Mouse (Mus musculus) right cerebral cortex, postnatal 25 days (tissue): ENCODE measurements at regions not wholly inside any gene's neighbourhood (a gene's known extent, or its start where the extent isn't known, plus 50 kb on each side); places are given as distances from the start of the nearest gene placed in this dataset.

Experiments
- DNase-seq: peaks from one replicate; pipeline ENCODE4 v3.0.0; 2022

DNA sequence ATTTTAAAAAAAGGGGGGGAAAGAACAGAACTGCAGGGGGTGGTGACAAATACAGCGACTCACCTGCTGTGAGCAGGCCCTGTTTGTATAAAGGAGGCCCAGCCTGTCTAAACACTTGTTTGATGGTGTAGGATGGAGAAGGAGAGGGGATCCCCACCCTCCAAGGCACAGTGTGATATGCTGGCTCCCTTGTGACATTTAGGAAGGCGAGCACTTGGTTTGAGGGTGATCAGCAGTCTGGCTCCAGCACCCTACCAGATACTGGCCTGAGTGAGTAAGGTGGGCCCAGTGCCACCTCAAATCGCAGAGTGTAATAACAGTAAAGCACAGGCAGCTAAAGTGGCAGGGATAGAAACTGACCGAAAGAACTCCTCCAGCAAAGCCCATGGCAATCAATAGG lies 195.4 kb upstream of the Trib2 start:
- DNase-seq: no peak

DNA sequence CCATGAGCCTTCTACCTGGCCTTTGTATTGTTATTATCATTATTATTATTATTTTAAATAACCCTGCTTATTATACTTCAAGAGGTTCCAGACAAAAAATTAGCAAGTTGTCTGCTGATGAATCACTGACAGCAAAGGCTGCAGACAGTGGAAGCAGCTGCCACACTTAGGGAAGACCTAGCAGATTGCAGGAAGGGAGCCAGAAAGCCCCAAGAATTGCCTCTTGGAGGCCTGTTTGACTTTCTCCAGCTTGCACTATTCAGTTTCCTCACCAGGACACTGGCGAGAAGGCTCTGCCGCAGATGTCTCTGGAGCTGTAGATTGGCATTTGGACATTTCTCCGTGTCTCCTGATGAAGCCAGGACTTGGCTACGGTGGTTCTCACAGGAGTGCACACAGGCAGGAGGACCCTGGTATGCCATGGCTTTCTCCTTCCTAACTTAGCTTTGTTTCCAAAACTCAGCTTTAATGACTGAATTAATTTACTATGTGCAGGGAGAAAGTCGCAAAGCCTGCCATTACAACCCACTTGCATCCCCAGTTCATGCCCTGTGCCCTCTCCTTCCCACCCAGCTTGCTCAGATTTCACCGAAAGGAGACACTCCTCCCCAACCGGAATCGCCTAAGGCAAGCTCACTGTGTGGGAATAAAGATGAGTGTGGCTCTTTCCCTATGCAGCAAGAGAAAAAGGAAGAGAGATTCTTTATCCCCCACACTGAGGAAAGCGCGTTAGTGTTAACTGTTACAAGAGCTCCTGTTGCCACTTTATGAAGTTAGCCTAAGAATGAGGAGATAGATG lies 193.3 kb upstream of the Trib2 start:
- no peak for DNase-seq

DNA sequence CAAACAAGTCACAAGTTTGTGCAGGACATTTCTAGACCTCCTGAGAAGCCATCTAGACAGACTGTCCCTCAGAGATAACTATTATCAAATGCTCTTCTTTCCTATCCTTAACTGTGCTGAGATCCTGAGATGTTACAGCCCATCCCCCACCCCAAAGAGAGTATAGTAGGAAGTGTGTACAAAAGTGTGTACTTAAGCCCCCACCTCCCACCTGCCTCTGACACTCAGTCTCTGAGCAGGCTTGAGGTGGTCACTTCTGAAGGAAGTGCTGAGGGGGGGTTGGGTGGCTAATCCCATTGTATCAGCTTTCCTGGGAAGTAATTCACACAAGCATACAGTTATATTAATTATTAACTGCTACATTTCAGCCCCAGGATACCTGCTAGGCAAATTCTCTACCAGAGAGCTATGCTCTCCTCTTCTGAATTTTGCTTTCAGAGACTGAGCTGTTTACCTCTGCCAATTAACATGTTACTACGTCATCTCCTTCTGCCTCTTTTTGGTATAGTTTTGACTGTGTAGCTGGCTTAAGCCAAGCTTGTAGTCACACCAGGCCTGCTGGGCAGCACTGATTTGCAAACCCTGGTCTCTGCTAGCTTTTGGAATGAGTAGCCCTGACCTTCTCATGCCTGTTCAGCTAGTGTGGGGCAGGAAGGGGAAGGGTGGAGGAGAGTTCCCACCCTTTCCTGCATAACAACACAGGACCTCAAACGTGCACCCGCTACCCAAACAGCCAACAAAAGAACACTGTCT lies 192.2 kb upstream of the Trib2 start:
- DNase-seq: no peak

DNA sequence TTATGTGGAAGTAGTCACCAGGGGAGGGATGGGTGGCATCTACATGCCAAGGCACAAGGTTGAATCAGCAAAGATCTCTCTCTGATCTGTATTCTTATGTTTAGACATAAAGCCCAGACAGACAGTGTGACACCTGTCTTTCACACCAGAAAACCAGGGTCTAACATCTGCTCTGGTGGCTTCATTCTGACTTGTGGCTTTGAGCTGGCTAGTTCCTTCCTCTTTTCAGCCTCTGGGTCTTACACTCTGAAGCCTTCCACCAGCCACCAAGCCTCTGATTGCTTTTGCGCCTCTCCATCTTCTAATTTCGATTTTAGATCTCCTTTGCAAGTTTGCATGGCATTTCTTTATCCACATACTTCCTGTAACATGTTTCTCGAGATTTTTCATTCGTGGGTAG lies 191.5 kb upstream of the Trib2 start:
- DNase-seq: no peak

DNA sequence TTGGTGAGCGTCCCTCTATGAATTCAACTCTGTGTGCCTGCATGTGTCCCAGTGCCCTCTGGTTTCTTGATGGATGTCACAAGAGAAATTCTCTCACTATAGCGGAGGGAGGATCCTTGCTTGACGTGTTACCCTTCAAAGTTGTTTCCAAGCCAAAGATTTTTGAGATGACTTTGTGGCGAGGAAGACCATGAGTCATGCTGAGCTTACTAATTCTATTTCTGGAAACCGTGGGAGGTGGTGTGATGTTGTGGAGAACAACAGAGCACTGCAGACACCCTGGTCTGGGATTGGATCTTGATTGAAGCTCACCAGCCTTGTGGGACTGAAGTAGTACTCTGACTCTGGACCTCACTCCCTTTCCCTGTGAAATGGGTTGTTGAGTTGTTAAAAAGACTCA lies 190.0 kb upstream of the Trib2 start:
- DNase-seq: no peak

DNA sequence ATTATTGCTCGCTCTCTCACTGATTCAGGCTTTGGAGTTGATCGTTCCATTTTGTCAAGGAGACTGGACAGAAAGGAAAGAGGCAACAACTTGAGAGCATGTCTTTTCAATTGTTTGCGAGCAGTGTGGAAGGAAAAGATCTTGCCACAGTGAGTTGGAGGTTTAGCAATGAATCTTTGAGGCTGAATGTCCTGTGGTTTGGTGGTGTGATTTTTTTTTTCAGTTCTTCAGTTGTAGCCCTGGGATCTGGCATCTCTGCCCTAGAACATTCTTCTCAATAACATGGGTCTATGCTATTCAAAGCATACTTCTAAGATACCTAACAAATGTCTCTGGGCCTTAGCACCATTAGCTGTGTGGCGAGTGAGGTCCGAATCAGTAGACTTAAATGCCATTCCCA lies 189.6 kb upstream of the Trib2 start:
- DNase-seq: no peak

DNA sequence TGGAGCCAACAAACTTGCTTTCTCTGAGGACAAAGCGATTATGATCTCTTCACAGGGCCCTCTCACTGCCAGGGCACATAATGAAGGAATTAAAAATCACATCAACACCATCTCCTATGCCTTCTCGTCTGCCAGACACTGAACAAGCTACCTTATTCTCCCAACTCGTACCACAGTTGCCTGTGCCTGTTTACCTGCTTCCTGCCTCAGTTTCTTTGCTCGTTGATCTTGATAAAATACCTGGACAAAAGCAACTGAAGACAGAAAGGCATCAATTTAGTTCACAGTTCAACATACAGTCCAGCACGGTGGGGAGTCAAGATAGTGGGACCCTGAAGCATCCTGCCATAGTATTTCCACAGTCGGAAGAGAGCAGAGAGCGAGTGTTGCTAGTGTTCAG lies 185.1 kb upstream of the Trib2 start:
- DNase-seq: no peak

DNA sequence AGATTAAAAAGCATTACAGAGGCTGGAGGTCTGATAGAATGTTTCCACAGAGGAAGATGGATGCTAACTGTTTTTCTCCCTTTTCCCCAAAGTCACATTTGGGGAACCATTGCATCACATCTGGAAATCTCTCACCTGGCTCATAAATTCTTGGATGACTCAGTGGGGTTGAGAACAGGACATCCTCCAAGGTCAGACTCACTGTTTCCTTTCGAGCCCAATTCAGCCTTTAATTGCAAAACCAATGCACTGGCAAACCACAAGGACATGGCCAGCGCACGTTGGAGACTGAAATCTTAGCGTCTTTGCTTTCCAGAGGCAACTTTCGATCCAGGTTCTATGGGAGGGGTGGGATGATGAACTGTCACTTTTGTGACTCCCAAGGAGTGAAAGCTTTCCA lies 184.5 kb upstream of the Trib2 start:
- DNase-seq: no peak

DNA sequence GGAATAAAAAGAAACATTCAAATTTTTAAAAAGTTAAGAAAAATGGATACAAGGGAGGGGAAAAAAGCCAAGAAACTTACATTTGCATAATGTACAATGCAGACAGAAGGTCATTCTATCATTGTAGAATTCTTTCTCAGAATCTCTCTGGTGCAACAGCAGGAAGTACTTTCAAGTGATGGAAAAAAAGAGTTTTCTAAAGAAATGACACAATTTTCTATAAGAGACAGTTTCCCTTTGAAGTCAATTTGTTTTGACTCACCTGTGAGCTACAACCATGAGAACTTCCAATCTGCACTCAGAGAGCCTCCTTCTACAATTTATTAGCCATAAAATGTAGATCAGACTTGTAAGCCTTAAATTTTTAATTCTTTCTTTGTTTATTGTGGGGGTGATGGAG lies 181.6 kb upstream of the Trib2 start:
- DNase-seq: no peak

DNA sequence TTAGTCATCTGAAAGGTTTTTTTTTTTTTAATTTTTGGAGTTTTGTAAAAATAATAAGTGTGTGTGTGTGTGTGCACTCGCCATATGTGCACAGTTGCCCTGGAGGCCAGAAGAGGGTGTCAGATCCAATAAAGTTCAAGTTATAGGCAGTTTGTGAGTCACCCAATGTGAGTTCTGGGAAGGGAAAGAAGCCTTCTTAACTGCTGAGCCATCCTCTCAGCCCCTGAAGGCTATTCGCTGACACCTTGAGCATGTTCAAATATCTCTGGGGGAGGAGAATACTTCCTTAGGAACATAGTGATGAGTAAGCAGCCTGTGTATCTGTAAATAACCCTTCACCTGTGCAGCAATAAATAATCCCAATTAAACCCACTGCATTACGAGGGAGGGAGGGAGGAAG lies 177.1 kb upstream of the Trib2 start:
- DNase-seq: no peak

DNA sequence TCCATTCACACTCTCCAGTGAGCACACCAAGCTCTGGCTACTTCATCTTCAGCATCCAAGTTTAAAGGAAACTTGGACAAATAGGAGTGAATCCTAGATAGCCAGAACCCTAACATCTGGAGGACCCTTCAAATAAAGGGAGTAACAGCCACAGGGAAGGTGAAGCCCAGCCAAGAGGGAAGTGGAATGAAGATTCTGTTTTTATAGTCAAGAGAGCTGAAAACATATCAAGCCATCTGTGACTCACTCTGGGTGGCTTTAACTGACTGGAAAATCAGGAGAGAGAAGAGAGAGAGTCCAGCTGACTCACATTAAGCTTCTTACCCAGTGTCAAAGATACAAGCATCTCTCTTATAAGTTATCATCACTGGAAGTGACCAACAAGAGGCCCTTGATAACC lies 169.6 kb upstream of the Trib2 start:
- no peak for DNase-seq

DNA sequence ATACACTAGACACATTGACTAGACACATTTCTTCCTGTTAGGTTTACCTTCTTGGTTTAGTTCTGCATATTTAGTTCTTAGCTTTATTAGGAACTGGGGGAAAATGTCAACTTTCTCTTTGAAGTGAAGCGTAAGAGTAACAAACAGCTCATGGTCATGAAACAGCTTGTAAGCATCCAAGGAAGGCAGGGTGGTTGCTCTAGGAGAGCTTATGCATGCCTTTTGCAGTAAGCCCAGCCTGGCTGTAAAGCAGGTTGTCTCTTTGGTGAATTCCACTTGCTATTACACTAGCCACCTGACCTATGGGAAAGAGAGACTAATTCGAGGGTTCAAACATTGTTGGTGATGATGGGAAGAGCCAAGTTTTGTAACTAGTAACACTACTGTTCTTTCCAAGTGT lies 168.9 kb upstream of the Trib2 start:
- no peak for DNase-seq

DNA sequence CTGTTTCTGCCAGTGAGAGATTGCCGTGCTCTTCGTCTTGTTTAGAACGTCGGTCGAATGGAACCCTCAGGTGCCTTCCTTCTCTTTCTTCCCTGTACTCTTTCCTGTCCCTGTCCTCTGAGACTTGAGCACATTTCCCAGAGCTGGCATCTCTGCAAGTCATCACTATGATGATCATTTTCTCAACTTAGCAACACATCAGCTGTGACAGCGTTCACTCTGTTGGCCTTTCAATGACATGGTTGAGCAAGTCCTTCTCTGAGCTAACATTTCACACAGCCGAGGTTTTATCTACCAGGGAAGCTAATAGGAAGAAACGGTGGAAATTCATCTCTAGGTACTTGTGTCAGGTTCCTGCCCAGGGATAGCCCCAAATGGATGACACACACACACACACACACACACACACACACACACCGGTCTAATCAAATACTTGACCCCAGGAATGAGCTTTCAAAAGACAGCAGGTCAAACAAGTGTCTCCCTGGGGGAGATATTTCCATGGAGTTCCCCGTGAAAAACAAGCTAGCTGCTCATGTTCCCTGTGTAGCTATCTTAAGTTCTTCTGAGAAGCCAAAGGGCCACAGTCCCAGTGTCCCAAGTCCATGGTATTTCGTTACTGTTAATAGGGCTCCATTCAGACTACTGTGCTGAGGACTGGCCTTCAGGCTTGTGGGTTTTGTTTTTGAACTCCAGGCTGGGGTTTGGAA lies 167.0 kb upstream of the Trib2 start:
- no peak for DNase-seq

DNA sequence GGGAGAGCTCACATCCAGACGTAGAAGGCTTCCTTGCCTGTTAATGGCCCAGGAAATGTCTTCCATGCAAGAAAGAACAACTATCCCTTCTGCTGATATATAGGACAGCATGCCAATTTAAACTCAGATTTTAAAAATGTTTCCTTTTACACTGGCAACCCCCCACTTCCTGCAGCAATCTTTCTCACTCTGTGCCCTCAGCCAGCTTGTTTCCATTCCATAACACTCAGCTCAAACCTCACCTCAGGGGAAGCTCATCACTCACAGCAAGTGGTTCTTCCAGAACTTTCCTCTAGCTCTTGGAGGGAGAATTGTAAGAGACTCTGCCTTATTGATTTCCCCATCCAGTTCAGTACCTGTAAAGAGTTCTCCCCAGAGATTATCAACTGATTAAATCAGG lies 165.0 kb upstream of the Trib2 start:
- no peak for DNase-seq

DNA sequence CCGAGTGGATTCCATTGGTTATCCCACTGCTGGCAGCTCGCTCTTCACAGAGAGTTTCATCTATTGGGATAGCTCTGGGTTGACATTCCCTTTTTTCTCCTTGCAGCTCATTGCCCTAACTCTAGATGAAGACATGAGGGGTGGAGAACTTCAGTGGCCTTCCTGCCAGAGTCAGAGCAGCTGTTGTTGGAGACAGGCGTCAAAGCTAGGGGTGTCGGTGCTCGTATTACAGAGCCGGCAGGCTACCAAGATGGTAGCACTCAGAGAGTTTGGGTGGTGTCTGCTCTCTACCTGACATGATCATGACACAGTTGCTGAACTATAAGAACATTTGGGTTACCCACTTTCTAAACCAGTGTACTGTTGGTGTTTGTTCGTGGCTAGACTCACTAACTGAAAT lies 162.5 kb upstream of the Trib2 start:
- DNase-seq: no peak

DNA sequence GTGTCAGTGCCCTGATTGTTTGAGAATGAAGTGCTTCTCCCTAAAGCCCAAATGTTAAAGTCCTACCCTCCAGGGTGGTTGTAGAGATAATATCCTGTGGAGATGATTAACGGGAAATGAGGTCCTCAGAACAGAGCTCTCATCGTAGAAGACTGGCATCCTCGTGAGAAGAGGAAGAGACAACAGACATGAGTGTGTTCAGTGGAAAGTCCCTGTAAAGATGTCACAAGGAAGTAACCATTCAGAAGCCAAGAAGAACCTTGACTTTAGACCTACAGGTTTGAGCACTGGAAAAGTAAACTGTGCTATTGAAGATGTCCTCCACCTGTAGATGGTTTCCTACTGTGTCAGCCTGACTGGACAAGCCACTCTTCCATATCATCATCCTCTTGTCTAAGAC lies 155.1 kb upstream of the Trib2 start:
- DNase-seq: no peak

DNA sequence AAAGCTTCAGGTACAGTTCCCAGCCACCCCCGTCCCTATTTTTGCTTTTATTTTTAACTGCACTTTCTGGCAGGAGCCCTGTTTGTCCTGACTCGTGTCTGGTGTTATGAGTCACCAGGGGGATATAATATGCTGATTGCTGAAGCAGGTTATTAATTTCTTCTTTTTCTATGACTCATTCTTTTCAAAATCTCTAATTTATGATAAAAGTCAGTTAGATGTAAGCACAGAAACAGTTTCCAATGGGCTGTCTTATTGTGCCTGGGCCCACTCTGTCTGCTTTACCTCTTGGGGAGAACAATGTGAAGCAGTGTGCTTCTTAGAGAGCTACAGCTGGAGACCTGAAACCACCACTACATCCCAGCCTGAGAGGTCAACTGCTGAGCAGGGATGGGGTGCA lies 153.5 kb upstream of the Trib2 start:
- no peak for DNase-seq

DNA sequence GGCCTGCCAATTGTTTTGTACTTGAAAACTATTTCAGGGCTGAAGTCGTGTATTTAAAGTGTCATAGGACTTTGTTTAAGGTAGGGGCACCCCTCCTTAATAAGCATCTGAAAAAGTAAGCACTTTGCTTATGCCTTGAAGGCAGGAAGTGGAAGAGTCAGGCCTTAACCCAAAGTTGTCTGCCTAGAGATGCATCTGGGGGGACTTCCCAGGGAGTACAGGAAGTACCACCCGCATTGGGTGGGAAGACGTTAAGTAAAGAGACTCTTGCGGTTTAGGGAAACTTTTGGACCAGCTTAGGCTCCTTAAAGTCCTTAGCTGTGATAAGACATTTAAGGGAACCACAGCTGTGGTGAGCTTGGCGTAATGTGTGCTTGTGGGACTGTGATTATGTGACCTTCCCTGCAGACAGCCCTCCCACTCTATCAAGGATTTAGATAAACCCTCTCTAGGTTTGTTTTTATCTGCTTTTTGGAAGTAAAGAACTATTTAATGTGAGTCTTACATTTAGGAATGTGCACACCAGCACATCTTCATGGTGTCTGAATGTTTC lies 150.9 kb upstream of the Trib2 start:
- no peak for DNase-seq

DNA sequence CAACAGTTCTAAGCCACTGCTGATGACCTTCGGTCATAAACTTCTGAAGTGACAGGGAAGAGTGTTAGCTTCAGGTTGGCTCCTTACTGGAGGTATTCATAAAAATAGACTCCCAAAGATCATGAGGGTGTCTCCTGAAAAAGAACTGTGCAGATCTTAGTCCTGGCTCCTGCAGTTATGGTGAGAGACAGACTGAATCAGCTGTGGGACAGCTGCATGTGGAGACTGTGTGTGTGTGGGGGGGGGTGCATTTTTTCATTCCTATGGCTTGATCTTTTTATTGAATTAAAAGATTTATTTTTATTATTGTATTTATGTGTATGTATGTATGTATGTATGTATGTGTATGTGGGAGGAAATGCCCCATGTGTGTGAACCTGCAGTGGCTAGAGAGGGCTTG lies 149.9 kb upstream of the Trib2 start:
- DNase-seq: no peak

DNA sequence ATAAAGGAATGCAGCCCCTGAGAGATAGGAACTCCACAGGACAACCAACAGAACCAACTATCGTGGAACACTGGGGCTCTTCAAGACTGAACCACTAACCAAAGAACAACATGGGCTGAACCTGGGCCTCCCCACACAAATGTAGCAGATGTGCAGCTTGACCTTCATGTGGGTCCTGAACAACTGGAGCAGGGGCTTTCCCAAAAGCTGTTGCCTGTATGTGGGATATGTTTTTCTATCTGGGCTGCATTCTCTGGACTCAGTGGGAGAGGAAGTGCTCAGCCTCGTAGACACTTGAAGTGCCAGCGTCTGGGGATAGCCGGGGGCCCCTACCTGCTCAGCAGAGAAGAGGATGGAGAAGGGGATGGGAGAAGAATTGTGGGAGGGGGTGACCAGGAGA lies 149.2 kb upstream of the Trib2 start:
- no peak for DNase-seq

DNA sequence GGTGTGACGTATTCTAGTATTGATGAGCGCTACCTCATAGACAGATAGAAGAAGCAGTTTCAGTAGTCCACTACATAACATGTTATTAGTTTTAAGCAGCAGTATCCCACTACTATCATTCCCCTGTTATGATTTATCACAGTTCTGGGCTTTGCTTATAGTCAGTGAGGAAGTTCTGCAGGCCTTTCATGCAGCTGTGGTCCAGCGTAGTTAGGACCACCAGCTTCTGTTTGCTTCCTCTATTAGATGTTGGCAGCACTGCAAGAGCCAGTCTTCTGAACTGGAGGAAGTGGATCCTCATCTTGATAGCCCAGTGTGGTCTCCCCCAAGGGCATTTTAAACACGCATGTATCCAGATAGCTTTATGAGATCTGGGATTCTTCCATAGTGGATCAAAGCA lies 147.4 kb upstream of the Trib2 start:
- DNase-seq: no peak

DNA sequence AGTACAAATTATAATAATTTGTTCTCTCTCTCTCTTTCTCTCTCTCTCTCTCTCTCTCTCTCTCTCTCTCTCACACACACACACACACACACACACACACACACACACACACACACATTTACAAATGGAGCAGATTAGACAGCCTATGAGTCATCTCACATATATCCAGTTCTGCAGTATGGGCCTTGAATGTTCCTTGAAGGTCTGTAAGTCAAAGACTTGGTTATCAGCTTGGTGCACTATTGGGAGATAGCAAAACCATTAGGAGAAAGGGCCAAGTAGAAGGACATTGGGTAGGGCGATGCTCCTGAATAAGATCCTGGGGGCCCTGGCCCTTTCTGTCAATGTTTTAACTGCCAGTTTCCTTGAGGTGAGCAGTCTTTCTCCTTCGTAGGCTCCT lies 145.1 kb upstream of the Trib2 start:
- DNase-seq: no peak

DNA sequence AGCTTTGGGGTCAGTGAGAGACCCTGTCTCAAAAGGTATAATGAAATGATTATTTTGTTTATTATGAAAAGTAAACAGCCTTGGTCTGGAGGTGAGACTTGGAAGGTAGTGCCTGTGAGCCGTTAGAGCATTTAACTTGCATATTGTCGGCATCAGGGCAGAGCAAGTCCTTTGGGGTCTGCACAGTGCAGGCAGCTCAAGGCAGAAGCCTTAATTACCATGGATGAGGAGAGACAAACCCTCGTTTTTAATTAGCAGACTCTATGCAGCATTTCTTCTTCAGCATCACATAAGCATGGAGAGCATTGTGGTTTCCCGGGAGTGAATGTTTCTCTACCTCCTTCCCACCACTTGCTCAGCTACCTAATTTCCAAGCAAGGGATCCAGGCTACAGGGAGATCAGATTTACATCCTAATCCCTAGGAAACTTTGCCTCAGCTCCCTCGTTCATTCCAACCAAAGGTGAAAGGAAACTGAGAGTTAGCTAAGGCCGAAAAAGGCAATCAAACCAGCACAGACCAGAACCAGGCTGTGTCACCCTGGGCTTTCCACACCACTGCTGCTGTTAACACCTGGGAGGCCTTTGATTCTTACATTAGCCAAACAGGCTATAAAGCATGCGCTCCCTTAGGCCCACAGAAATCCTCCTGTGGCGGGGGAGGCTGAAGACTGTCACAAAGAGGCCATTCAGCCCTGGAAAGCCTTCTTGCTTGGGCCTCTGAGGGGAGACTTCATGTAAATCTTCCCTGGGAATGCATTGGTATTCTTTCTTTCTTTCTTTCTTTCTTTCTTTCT lies 120.9 kb upstream of the Trib2 start:
- no peak for DNase-seq
